Mouse (Mus musculus): ENCODE data around the gene Map3k4. TPM values are rescaled to one million over a fixed set of nuclear protein-coding genes. Genes with fewer than 3 reads are reported as not detected.

Map3k4 gene
- polyA plus RNA-seq, 1 experiment = 33.4 TPM

- DNase-seq = peak in 1 of 2 experiments; percentile 39
- H3K27me3 ChIP-seq (ENCODE audit: control insufficient read depth, insufficient read depth, low read length) = no peaks in the 10 kb centered on the region
- 45% methylated on average over 21 of the region's 21 CpGs for WGBS
- H3K27ac ChIP-seq (ENCODE audit: insufficient read depth, low read length) = no peak overlapping the region
- H3K4me3 ChIP-seq (replicated peaks; ENCODE audit: insufficient read depth, low read depth, low read length) = no peak overlapping the region
- H3K4me1 ChIP-seq (ENCODE audit: control insufficient read depth, insufficient read depth, low read length) = peaks cover 26% of the 10 kb centered on the region
- TF ChIP-seq POLR2A (IDR thresholded peaks at IDR 0.05; ENCODE audit: borderline replicate concordance, insufficient read depth, low read length) = no peak
- peak; percentile 50; the same call in 1 of the 2 replicates for TF ChIP-seq CTCF (IDR thresholded peaks at IDR 0.05; ENCODE audit: borderline replicate concordance, insufficient read depth, low read depth, low read length)
These were observed 52.3 kb downstream of the Map3k4 start for GRCm38 (mm10) chr17:12265969-12266925.

GRCm38 (mm10) chr17:12264293-12264692, 54.3 kb downstream of the Map3k4 start:
- Histone ChIP-seq H3K4me3 (replicated peaks; ENCODE audit: insufficient read depth, low read depth, low read length) (no peak overlapping the region), H3K27me3 (ENCODE audit: control insufficient read depth, insufficient read depth, low read length) (no peaks in the 10 kb centered on the region), H3K27ac (ENCODE audit: insufficient read depth, low read length) (no peak overlapping the region), H3K4me1 (ENCODE audit: control insufficient read depth, insufficient read depth, low read length) (peaks cover 29% of the 10 kb centered on the region)
- WGBS = 86% methylated on average over 3 of the region's 3 CpGs
- TF ChIP-seq POLR2A (IDR thresholded peaks at IDR 0.05; ENCODE audit: borderline replicate concordance, insufficient read depth, low read length) = no peak
- no peak for TF ChIP-seq CTCF (IDR thresholded peaks at IDR 0.05; ENCODE audit: borderline replicate concordance, insufficient read depth, low read depth, low read length)
- DNase-seq = no peak

- Histone ChIP-seq H3K27ac (ENCODE audit: insufficient read depth, low read length) (no peak overlapping the region), H3K27me3 (ENCODE audit: control insufficient read depth, insufficient read depth, low read length) (no peaks in the 10 kb centered on the region), H3K4me3 (replicated peaks; ENCODE audit: insufficient read depth, low read depth, low read length) (no peak overlapping the region), H3K4me1 (ENCODE audit: control insufficient read depth, insufficient read depth, low read length) (peaks cover 29% of the 10 kb centered on the region)
- no peak for DNase-seq
- 83% methylated on average over 13 of the region's 13 CpGs for WGBS
- no peak for TF ChIP-seq CTCF (IDR thresholded peaks at IDR 0.05; ENCODE audit: borderline replicate concordance, insufficient read depth, low read depth, low read length)
- TF ChIP-seq POLR2A (IDR thresholded peaks at IDR 0.05; ENCODE audit: borderline replicate concordance, insufficient read depth, low read length) = no peak
These were observed 54.8 kb downstream of the Map3k4 start for GRCm38 (mm10) chr17:12263787-12264186.

GRCm38 (mm10) chr17:12262851-12263250, 55.7 kb downstream of the Map3k4 start:
- DNase-seq = no peak
- WGBS = 91% methylated on average over 8 of the region's 8 CpGs
- TF ChIP-seq CTCF (IDR thresholded peaks at IDR 0.05; ENCODE audit: borderline replicate concordance, insufficient read depth, low read depth, low read length) (no peak), POLR2A (IDR thresholded peaks at IDR 0.05; ENCODE audit: borderline replicate concordance, insufficient read depth, low read length) (no peak)
- peaks cover 26% of the 10 kb centered on the region for H3K4me1 ChIP-seq (ENCODE audit: control insufficient read depth, insufficient read depth, low read length)
- H3K27ac ChIP-seq (ENCODE audit: insufficient read depth, low read length) = no peak overlapping the region
- no peak overlapping the region for H3K4me3 ChIP-seq (replicated peaks; ENCODE audit: insufficient read depth, low read depth, low read length)
- H3K27me3 ChIP-seq (ENCODE audit: control insufficient read depth, insufficient read depth, low read length) = no peaks in the 10 kb centered on the region

- H3K27ac ChIP-seq (ENCODE audit: insufficient read depth, low read length) = peak overlapping the region; percentile 25; the same call in 1 of the 2 replicates
- no peak for DNase-seq
- no peaks in the 10 kb centered on the region for H3K27me3 ChIP-seq (ENCODE audit: control insufficient read depth, insufficient read depth, low read length)
- H3K4me3 ChIP-seq (replicated peaks; ENCODE audit: insufficient read depth, low read depth, low read length) = no peak overlapping the region
- TF ChIP-seq POLR2A (IDR thresholded peaks at IDR 0.05; ENCODE audit: borderline replicate concordance, insufficient read depth, low read length) = no peak
- TF ChIP-seq CTCF (IDR thresholded peaks at IDR 0.05; ENCODE audit: borderline replicate concordance, insufficient read depth, low read depth, low read length) = peak; percentile 50; the same call in 1 of the 2 replicates
- WGBS = 55% methylated on average over 2 of the region's 2 CpGs
- peaks cover 21% of the 10 kb centered on the region for H3K4me1 ChIP-seq (ENCODE audit: control insufficient read depth, insufficient read depth, low read length)
These were observed 56.7 kb downstream of the Map3k4 start for GRCm38 (mm10) chr17:12261887-12262286.

- Histone ChIP-seq H3K27me3 (ENCODE audit: control insufficient read depth, insufficient read depth, low read length) (no peaks in the 10 kb centered on the region), H3K4me1 (ENCODE audit: control insufficient read depth, insufficient read depth, low read length) (peaks cover 17% of the 10 kb centered on the region), H3K27ac (ENCODE audit: insufficient read depth, low read length) (no peak overlapping the region), H3K4me3 (replicated peaks; ENCODE audit: insufficient read depth, low read depth, low read length) (no peak overlapping the region)
- 39% methylated on average over 7 of the region's 7 CpGs for WGBS
- TF ChIP-seq POLR2A (IDR thresholded peaks at IDR 0.05; ENCODE audit: borderline replicate concordance, insufficient read depth, low read length) (no peak), CTCF (IDR thresholded peaks at IDR 0.05; ENCODE audit: borderline replicate concordance, insufficient read depth, low read depth, low read length) (no peak)
- peak; percentile 48 to 72 for DNase-seq
These were observed 57.2 kb downstream of the Map3k4 start for GRCm38 (mm10) chr17:12261376-12261775.

GRCm38 (mm10) chr17:12259957-12260356, 58.6 kb downstream of the Map3k4 start:
- TF ChIP-seq CTCF (IDR thresholded peaks at IDR 0.05; ENCODE audit: borderline replicate concordance, insufficient read depth, low read depth, low read length) (no peak), POLR2A (IDR thresholded peaks at IDR 0.05; ENCODE audit: borderline replicate concordance, insufficient read depth, low read length) (no peak)
- WGBS = 88% methylated on average over 8 of the region's 8 CpGs

GRCm38 (mm10) chr17:12258517-12258916, 60.1 kb downstream of the Map3k4 start:
- peaks cover 14% of the 10 kb centered on the region for H3K4me1 ChIP-seq (ENCODE audit: control insufficient read depth, insufficient read depth, low read length)
- 69% methylated on average over 6 of the region's 6 CpGs for WGBS
- no peak overlapping the region for H3K4me3 ChIP-seq (replicated peaks; ENCODE audit: insufficient read depth, low read depth, low read length)
- DNase-seq = no peak
- TF ChIP-seq CTCF (IDR thresholded peaks at IDR 0.05; ENCODE audit: borderline replicate concordance, insufficient read depth, low read depth, low read length) = no peak
- H3K27ac ChIP-seq (ENCODE audit: insufficient read depth, low read length) = no peak overlapping the region
- H3K27me3 ChIP-seq (ENCODE audit: control insufficient read depth, insufficient read depth, low read length) = no peaks in the 10 kb centered on the region

More at GRCm38 (mm10) chr17:12259957-12260356, 58.6 kb downstream of the Map3k4 start:
- DNase-seq = no peak
- no peak overlapping the region for H3K4me3 ChIP-seq (replicated peaks; ENCODE audit: insufficient read depth, low read depth, low read length)
- no peak overlapping the region for H3K27ac ChIP-seq (ENCODE audit: insufficient read depth, low read length)
- H3K27me3 ChIP-seq (ENCODE audit: control insufficient read depth, insufficient read depth, low read length) = no peaks in the 10 kb centered on the region
- peaks cover 14% of the 10 kb centered on the region for H3K4me1 ChIP-seq (ENCODE audit: control insufficient read depth, insufficient read depth, low read length)
